Mouse (Mus musculus): Measurements from ENCODE around the gene Pnp. TPM values are rescaled to one million over a fixed set of nuclear protein-coding genes. Genes with fewer than 3 reads are reported as not detected.
"Not testable (repeated sequence)": the region's sequence is repeated elsewhere in the genome, so short reads cannot be mapped to it uniquely, and the experiment has no call there.

The Pnp gene
- polyA plus RNA-seq, 1 experiment, result 92.4 TPM

- H3K4me1 ChIP-seq (ENCODE audit: control insufficient read depth, insufficient read depth, insufficient read length, low read length), result not testable (repeated sequence)
- peak overlapping the region; percentile 70 for H3K4me3 ChIP-seq (ENCODE audit: insufficient read depth, low read depth, low read length)
- H3K27ac ChIP-seq (replicated peaks; ENCODE audit: low read depth, low read length), result peak overlapping the region; percentile 78
Measured at GRCm38 (mm10) chr14:50945526-50945925, 14.6 kb downstream of the Pnp start.

DNA sequence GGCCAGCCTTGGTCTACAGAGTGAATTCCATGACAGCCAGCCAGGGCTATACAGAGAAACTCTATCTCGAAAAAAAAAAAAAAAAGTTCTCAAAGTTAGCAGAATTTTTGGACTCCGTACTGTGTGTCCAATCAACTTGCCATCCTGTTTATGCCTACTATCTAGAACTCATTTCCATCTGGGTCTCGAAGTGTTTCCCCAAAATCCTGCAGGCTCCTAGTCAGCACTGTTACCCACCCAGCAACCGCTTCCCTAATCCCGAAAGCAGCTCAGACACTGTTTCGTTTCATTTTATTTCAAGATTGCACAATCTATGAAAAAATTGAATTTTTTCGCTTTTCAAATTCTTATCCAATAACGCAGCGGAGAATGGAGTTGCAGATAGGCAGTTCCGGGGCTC is 24.6 kb downstream of the Pnp start:
- Histone ChIP-seq H3K4me1 (ENCODE audit: control insufficient read depth, insufficient read depth, insufficient read length, low read length) (peaks cover 3% of the 10 kb centered on the region; the same call in 1 of the 2 replicates), H3K4me3 (ENCODE audit: insufficient read depth, low read depth, low read length) (0 out of 2 replicates have a peak overlapping the region, but pooled peaks have one; percentile 13), H3K27ac (replicated peaks; ENCODE audit: low read depth, low read length) (peak overlapping the region; percentile 56)

- peak within 1 kb of the TSS; percentile 85 for H3K27ac ChIP-seq (replicated peaks; ENCODE audit: low read depth, low read length)
- peak within 1 kb of the TSS; percentile 40 for H3K4me3 ChIP-seq (ENCODE audit: insufficient read depth, low read depth, low read length)
Measured at GRCm38 (mm10) chr14:50955942-50956508, 25.1 kb downstream of the Pnp start, which contains the start of gene Pnp2. Gene Pnp2 (plus strand): TSS chr14:50955992.

GRCm38 (mm10) chr14:50956724-50957123 is 25.8 kb downstream of the Pnp start:
- H3K4me1 ChIP-seq (ENCODE audit: control insufficient read depth, insufficient read depth, insufficient read length, low read length); H3K4me3 ChIP-seq (ENCODE audit: insufficient read depth, low read depth, low read length): not testable (repeated sequence)
- H3K27ac ChIP-seq (replicated peaks; ENCODE audit: low read depth, low read length), result peak overlapping the region; percentile 85

More at GRCm38 (mm10) chr14:50955942-50956508, 25.1 kb downstream of the Pnp start, which contains the start of gene Pnp2:
- not testable (repeated sequence) for H3K4me1 ChIP-seq (ENCODE audit: control insufficient read depth, insufficient read depth, insufficient read length, low read length)

DNA sequence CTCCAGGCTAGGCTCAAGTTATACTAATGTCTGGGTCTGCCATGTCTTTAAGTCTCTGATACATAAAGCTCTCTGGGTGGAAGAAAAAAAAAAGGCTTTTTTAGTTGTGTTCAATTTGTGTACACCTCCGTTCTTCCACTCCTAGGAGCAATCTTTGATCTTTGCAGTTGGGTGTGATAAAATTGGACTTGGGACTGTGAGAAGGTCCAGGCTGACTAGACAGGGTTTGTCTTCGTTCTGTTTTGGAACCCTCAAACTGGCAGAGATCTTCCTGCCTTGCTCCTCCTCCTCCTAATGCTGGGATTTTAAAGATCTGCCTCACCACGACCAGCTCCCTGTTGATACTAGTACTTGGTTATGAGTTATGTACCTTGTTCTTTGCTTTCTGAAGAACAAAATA is 26.3 kb downstream of the Pnp start:
- peak overlapping the region; percentile 85 for H3K27ac ChIP-seq (replicated peaks; ENCODE audit: low read depth, low read length)
- not testable (repeated sequence) for H3K4me3 ChIP-seq (ENCODE audit: insufficient read depth, low read depth, low read length)

DNA sequence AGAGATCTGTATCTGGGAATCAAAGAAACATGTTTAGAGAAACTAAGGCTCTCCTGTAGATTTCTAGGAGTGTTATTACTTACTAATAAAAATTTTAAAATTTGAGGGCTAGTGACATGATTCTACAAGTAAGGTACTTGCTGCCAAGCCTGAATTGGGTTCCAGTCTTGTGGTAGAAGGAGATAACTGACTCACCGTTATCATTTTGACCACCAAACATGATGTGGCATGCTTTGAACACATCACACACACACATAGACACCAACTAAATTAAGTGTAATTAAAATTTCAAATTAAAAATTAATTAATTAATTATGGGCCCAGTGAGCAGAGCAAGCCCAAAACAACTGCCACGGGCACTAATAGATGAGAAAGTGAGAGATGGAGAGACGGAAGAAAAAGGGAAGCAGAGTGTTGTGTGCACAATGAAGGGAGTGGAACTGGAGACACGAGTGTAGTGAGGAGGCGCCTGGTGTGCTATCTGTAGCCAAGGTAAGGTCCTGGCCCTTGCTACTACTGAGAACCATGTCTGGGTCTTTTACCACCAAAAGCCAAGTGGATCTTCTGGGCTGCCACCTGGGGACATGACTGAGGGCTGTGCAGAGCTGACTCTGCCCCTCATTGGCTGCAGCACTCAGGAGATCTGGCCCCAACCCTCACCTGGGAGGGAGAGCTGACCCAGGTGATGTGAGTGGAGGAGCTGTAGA is 27.6 kb downstream of the Pnp start:
- H3K4me3 ChIP-seq (ENCODE audit: insufficient read depth, low read depth, low read length); H3K27ac ChIP-seq (replicated peaks; ENCODE audit: low read depth, low read length); H3K4me1 ChIP-seq (ENCODE audit: control insufficient read depth, insufficient read depth, insufficient read length, low read length): not testable (repeated sequence)

More for the DNA sequence above, 26.3 kb downstream of the Pnp start:
- H3K4me1 ChIP-seq (ENCODE audit: control insufficient read depth, insufficient read depth, insufficient read length, low read length), result not testable (repeated sequence)

- no peak overlapping the region for H3K4me3 ChIP-seq (ENCODE audit: insufficient read depth, low read depth, low read length)
- H3K27ac ChIP-seq (replicated peaks; ENCODE audit: low read depth, low read length), result no peak overlapping the region
- H3K4me1 ChIP-seq (ENCODE audit: control insufficient read depth, insufficient read depth, insufficient read length, low read length), result peaks cover 3% of the 10 kb centered on the region; the same call in 1 of the 2 replicates
Measured at GRCm38 (mm10) chr14:50968216-50968980, 37.5 kb downstream of the Pnp start.

GRCm38 (mm10) chr14:50969041-50969440 is 38.2 kb downstream of the Pnp start:
- Histone ChIP-seq H3K4me1 (ENCODE audit: control insufficient read depth, insufficient read depth, insufficient read length, low read length) (peaks cover 3% of the 10 kb centered on the region; the same call in 1 of the 2 replicates), H3K4me3 (ENCODE audit: insufficient read depth, low read depth, low read length) (no peak overlapping the region), H3K27ac (replicated peaks; ENCODE audit: low read depth, low read length) (no peak overlapping the region)

DNA sequence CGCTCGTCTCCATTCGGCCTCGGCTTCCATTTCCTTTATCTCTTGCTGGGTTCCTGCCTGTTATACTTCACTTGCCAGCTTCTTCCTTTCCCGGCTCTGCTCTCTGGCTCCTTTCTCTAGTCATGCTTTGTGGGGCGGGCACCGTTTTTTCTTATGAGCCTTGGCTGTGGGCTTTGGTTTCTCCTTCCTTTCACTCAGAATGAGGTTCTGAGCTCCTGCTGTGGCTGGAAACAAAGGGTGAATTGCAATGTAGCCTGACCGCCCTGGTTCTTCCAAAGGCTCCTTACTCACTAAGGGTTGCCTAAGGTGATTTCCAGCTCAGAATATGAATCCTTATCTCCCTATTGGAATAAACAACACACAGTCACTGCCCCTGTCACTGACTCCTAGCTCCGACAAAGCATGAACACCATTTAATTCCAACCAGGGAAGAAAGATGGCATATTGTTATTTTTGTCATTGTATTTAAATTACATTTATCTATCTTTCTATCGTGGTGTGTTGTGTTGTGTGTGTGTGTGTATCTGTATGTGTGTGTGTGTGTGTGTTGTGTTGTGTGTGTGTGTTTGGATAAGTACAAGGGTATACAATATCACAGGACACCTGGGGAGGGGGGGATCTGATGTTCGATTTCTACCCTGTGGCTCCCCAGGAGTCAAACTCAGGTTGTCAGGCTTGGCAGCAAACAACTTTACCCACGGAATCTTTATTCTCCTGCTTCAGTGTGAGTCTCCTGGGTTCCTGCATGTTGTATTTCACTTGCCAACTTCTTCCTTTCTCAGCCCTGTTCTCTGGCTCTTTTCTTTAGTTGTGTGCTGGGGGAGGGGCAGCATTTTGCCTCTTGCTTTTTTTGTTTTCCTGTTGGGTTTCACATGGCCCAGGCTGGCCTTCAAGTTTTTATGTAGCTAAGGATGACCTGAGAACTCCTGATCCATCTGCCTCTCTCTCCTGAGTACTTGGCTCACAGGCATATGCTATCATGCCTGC is 39.0 kb downstream of the Pnp start:
- Histone ChIP-seq H3K4me1 (ENCODE audit: control insufficient read depth, insufficient read depth, insufficient read length, low read length) (peaks cover 3% of the 10 kb centered on the region; the same call in 1 of the 2 replicates), H3K27ac (replicated peaks; ENCODE audit: low read depth, low read length) (peak overlapping the region; percentile 72), H3K4me3 (ENCODE audit: insufficient read depth, low read depth, low read length) (no peak overlapping the region)

DNA sequence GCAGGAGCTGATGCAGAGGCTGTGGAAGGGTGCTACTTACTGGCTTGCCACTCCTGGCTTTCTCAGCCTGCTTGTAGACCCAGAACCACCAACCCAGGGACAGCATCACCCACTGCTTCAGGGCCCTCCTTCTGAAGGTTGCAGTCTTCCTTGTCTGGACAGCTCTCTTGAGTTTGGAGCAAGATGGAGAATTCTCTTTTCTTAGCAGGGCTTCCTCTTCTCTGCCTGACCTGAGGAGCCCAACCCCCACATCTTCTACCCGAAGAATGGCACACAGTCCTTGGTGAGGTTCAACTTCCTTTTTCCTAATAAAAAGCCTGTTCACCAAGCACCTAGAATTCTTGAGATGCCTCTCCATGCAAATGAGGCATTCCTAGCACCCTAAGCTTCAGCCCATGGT is 39.9 kb downstream of the Pnp start:
- Histone ChIP-seq H3K4me1 (ENCODE audit: control insufficient read depth, insufficient read depth, insufficient read length, low read length) (peaks cover 3% of the 10 kb centered on the region; the same call in 1 of the 2 replicates), H3K4me3 (ENCODE audit: insufficient read depth, low read depth, low read length) (no peak overlapping the region), H3K27ac (replicated peaks; ENCODE audit: low read depth, low read length) (no peak overlapping the region)

GRCm38 (mm10) chr14:50973054-50973453 is 42.2 kb downstream of the Pnp start:
- not testable (repeated sequence) for H3K27ac ChIP-seq (replicated peaks; ENCODE audit: low read depth, low read length); H3K4me1 ChIP-seq (ENCODE audit: control insufficient read depth, insufficient read depth, insufficient read length, low read length); H3K4me3 ChIP-seq (ENCODE audit: insufficient read depth, low read depth, low read length)

- Histone ChIP-seq H3K27ac (replicated peaks; ENCODE audit: low read depth, low read length) (no peak overlapping the region), H3K4me1 (ENCODE audit: control insufficient read depth, insufficient read depth, insufficient read length, low read length) (peaks cover 8% of the 10 kb centered on the region; the same call in 1 of the 2 replicates), H3K4me3 (ENCODE audit: insufficient read depth, low read depth, low read length) (no peak overlapping the region)
Measured at GRCm38 (mm10) chr14:50973700-50974099, 42.8 kb downstream of the Pnp start.

GRCm38 (mm10) chr14:50975001-50975400 is 44.1 kb downstream of the Pnp start:
- no peak overlapping the region for H3K4me3 ChIP-seq (ENCODE audit: insufficient read depth, low read depth, low read length)
- no peak overlapping the region for H3K27ac ChIP-seq (replicated peaks; ENCODE audit: low read depth, low read length)
- peaks cover 15% of the 10 kb centered on the region; the same call in 1 of the 2 replicates for H3K4me1 ChIP-seq (ENCODE audit: control insufficient read depth, insufficient read depth, insufficient read length, low read length)

GRCm38 (mm10) chr14:50976674-50977073 is 45.8 kb downstream of the Pnp start:
- Histone ChIP-seq H3K27ac (replicated peaks; ENCODE audit: low read depth, low read length) (peak overlapping the region; percentile 37), H3K4me1 (ENCODE audit: control insufficient read depth, insufficient read depth, insufficient read length, low read length) (peaks cover 19% of the 10 kb centered on the region; the same call in 1 of the 2 replicates), H3K4me3 (ENCODE audit: insufficient read depth, low read depth, low read length) (no peak overlapping the region; the same call in 1 of the 2 replicates)

Measured in brown adipose tissue, adult 24 weeks (tissue).